Mouse (Mus musculus) embryo, embryonic 9.5 days (tissue): ENCODE results near the gene H2afv.
"Not testable (repeated sequence)": the region's sequence is repeated elsewhere in the genome, so short reads cannot be mapped to it uniquely, and the experiment has no call there.

ENCODE experiments used
- DNase-seq: peaks from one replicate; pipeline ENCODE4 v3.0.0-alpha.2; 2017; ENCODE audit errors: extremely low spot score

H2afv gene

GRCm38 (mm10) chr11:6415551-6416404, 28.5 kb downstream of the H2afv start:
- DNase-seq = peak; percentile 100

DNA sequence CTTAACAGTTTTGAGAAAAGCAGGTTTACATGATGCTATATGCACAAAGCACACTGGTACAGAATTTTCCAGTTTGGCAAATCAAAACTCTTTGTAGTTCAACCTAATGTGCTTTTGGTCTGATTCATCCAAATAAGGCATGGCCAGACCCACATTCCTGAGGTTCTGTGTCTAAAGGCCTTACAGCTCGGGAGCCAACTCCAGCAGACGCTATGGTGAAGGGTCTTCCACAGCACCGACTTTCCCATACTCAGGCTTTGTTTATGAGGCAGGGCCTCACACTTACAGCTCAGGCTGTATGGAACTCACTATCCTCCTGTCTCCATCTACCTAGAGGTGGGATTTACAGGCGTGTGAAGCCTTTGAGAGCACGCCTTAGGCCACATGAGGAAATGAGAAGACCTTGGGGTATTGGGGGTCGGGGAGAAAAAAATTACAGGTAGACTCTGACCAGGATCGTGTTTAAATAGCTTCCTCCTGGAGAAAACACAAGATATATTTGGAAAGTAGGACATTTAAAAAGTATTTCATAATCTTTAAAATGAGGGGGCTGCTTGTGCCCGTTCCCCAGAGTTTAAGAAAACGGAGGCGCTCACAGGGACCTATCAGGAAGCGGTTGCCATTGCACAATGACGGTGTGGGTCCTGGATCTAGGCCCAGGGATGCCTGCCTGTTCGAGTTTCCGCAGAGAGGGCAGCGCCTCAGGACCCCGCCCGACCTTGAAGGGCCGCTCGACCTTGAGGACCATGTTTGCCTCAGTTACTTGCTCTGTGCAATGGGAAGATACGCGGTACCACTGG, 29.3 kb downstream of the H2afv start, which contains the start of gene Ppia:
Ppia (plus strand) TSS at position 693 of the 800 bp plus-strand sequence.
- DNase-seq = peak; percentile 35

GRCm38 (mm10) chr11:6413264-6413663, 31.0 kb downstream of the H2afv start:
- DNase-seq = no peak

DNA sequence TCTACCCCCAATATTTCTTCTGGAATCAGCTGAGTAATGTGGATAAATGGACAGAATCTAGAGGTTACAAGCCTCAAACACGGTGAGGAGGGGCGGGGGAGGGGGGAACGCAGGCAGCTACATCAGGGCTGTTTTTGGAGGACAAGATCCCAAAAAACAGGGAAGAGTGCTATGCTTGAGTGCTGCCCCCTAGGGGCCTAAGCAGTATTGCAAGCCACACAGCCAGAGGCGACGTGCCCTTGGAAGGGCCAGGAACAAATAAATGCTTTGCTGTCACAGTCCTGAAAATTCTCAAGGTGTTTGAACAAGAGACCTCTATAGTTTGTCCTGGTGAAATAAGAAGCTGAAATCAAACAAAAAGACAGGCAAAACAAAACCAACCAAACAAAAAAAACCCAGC, 32.6 kb downstream of the H2afv start:
- DNase-seq = peak; percentile 80

DNA sequence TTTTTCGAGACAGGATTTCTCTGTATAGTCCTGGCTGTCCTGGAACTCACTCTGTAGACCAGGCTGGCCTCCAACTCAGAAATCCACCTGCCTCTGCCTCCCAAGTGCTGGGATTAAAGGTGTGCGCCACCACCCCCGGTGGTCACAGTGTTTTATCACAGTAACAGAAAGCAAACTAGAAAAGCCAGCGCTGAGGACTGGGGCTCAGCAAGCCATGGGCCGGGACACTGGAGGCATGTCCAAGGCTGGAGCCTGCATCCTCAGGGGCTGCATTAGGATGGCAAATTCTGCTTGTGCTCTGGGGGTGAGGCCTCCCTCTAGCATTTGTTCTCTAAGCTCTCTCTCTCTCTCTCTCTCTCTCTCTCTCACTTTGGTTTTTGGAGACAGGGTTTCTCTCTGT, 33.5 kb downstream of the H2afv start:
- DNase-seq = not testable (repeated sequence)

GRCm38 (mm10) chr11:6410050-6410602, 34.1 kb downstream of the H2afv start:
- no peak for DNase-seq

DNA sequence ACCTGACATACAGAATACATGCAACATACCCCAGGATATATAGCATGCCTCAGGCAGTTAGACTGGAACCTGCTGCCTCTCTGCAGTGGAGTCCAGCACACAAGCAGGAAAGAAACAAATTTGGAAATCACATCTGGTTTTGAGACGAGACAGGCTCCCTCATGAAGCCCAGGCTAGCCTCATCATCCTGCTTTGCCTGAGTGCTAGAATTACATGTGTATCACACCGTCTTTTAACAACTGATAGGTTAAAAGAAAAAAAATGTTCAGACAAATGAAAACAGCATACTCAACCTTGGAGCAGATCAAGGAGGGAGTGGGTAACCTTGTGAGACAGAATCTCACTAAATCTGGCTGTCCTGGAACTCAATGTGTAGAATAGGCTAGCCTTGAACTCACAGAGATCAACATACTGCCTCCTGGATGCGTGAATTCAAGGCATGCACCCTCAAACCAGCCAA, 37.1 kb downstream of the H2afv start:
- no peak for DNase-seq

DNA sequence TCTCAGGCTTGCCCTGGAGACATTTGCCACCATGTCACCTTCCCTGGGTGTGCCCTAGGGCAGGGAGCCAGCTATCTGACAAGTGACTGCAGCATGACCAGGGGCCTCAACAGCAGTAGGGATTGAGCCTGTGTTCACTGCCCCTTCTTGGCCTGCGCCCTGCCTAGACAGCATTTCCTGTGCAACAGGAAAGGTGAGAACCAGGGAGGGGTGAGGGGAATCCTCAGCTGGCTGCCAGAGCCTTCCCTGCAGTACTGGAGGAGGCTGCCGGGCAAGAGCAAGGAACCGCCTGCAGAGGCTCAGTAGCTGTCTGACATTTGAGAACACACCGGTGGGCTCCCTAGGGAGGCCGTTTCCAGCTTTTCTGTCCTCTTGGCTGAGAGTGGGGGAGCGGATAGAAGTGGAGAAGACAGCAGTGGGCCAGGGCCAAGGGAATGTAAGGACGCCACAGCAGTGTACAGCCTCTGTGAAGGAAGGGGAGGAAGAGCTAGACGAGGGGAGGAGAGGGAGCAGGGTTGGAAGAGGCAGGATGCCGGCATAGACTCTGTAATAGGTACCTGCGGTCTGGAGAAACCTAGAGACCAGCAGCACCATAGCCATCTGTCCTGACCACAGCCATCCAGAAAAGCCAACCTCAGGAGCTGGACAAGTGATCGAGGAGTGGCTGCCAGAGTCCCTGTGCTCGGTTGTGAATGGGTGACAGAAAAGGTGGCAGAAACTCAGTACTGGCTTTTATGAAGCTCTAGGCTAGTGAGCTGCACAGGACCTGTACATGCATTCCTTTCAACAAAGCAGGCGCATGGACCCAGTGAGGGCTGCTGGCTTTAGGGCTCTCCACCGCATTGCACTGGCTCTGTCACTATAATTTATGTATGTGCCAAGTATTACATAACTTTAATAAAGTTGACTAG, 37.7 kb downstream of the H2afv start:
- DNase-seq = peak; percentile 61

GRCm38 (mm10) chr11:6405591-6406081, 38.6 kb downstream of the H2afv start:
- DNase-seq = no peak

GRCm38 (mm10) chr11:6404699-6405566, 39.3 kb downstream of the H2afv start:
- no peak for DNase-seq

GRCm38 (mm10) chr11:6403830-6404405, 40.3 kb downstream of the H2afv start:
- DNase-seq = no peak

- peak; percentile 56 for DNase-seq
These were observed 41.4 kb downstream of the H2afv start for GRCm38 (mm10) chr11:6402515-6403510.

DNA sequence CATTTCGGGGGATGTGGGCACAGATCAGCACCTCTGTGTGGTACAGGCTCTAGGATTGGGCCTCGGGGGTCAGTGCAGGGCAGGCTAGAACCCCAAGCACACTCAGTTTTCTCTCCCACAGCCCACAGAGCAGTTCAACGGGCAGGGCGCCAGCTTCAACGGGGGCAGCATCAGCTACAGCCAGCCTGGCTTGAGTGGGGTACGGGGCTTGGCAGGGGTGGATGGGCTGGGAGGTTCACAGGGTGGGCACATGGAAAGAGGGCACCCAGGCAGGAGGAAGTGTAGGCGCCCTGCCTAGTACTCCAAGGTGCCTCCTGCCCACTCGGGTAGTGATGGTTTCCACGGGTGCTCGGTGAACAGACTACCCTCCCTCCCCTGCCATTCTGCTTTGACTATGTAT, 46.1 kb downstream of the H2afv start:
- no peak for DNase-seq

- no peak for DNase-seq
These were observed 48.7 kb downstream of the H2afv start for GRCm38 (mm10) chr11:6395565-6395964.

DNA sequence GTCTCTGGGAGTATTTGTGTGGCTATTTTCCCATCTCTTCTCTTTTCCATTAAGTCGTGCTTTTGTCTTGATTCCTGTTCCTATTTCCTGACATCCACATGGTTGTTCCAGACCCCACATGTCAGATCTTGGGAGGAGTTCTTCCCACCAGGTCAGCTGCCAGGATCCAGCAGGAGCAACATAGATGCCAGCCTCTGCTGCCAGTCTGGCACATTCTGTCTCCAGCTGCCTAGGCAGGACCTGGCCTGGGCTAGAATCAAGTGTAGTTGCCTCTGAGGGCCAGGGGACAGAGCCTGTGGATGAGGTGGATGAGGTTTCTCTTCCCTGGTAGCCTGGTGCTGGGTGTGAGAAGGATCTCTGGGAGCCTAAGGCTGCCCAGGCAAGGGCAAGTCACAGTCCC, 50.4 kb downstream of the H2afv start:
- no peak for DNase-seq

GRCm38 (mm10) chr11:6392857-6393256, 51.4 kb downstream of the H2afv start:
- DNase-seq = no peak

DNA sequence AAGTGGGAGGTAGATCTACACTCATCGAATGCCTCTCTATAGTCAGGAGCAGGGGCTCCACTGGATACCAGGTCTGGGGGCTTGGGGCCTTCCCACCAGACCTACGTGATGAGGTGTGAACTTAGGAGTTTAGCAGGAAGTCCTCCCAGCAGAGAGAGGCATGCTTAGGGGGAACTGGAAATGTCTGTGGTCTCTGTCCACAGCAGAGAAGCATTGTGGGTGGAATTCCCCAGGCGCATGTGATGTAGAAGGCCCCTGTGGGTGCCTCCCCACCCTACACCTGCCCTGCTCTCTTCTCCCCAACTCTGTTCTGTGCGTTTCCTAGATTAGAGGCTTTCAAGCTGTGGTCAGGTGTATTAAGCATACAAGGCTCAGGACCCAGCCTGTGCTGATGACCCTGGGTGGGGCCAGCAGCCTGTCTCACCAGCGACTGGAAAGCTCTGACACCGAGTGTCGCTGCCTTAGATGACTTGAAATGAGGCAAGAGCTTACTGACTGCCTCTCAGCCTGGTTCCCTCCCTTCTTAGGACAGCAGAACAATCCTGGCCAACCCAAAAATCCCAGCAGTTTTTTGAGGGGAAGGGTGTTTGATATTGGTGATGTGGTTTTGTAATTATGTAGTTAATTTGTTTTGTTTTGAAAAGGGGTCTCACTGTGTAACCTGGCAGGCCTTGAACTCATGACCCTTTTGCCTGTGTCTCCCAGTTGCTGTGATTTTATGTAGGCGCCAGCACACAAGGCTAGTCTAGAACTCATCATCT, 52.5 kb downstream of the H2afv start:
- DNase-seq = no peak
